Mouse (Mus musculus) heart, postnatal 25 days (tissue): ENCODE results near the gene Nkapl. TPM values are rescaled to one million over a fixed set of nuclear protein-coding genes. Genes with fewer than 3 reads are reported as not detected.

ENCODE experiments used
- DNase-seq: peaks from one replicate; pipeline ENCODE4 v3.0.0; 2022; ENCODE audit warnings: low spot score
- intact Hi-C: fragments of 180-260 bp; cut with DNase I; formaldehyde crosslinking; loops from one replicate; pipeline ENCODE4 v1.15.1; 2025
- microRNA-seq: library from miRNA; unstranded; fragments of <30 nt; microRNA quantifications from one replicate; pipeline ENCODE4 v1.2.0, GENCODE M21; 2022
- total RNA-seq, 2 experiments: library from RNA; stranded (reverse); gene quantifications; 2 replicates each; pipeline ENCODE4 v1.2.3; 2021

The Nkapl gene
- total RNA-seq, 2 experiments from 2014 or later, result 0.39 to 0.75 TPM

GRCm38 (mm10) chr13:21440503-21441206, 27.7 kb downstream of the Nkapl start, which contains the start of gene Pgbd1:
Gene Pgbd1 (minus strand): TSS chr13:21441058.
- intact Hi-C loops, result no loop called here
- peak; percentile 27 for DNase-seq

- intact Hi-C loops, result no loop called here
- DNase-seq, result no peak
Measured at GRCm38 (mm10) chr13:21435476-21435875, 32.8 kb downstream of the Nkapl start.

GRCm38 (mm10) chr13:21427631-21428030, 40.7 kb downstream of the Nkapl start:
- intact Hi-C loops, result no loop called here
- DNase-seq, result no peak

- intact Hi-C loops, result no loop called here
- DNase-seq, result no peak
Measured at GRCm38 (mm10) chr13:21423301-21423700, 45.0 kb downstream of the Nkapl start.

- intact Hi-C loops, result no loop called here
- DNase-seq, result no peak
Measured at GRCm38 (mm10) chr13:21418865-21419264, 49.4 kb downstream of the Nkapl start.

GRCm38 (mm10) chr13:21417298-21418010, 50.9 kb downstream of the Nkapl start:
- DNase-seq, result no peak
- intact Hi-C loops, result no loop called here

Small RNA genes lying within 50 kb of the gene (microRNA-seq; reads per million reads assigned to microRNA genes)
- gene Mir1896, result not detected

Other genes starting within 250 kb of the Nkapl start
- not detected for gene Gpx5, start 175.8 kb downstream of the Nkapl start, total RNA-seq
- gene Gpx6, start 156.4 kb downstream of the Nkapl start, total RNA-seq, result not detected
- gene Olfr1367, start 121.6 kb downstream of the Nkapl start, total RNA-seq, result not detected
- gene Zscan12, start 105.7 kb downstream of the Nkapl start, total RNA-seq, result 1 to 10 TPM; 5.0 to 5.4 TPM
- gene Zkscan3, start 65.8 kb downstream of the Nkapl start, total RNA-seq, result 10 to 100 TPM; 28.3 to 30.6 TPM
- under 1 TPM; 0.39 to 0.44 TPM for gene Pgbd1, start 27.5 kb downstream of the Nkapl start, total RNA-seq
- gene Zscan26, start 14.8 kb downstream of the Nkapl start, total RNA-seq, result 10 to 100 TPM; 20.2 to 21.8 TPM
- 1 to 10 TPM; 1.3 to 1.6 TPM for gene Zkscan4, start 10.4 kb upstream of the Nkapl start, total RNA-seq
- gene Gm10065, start 10.9 kb upstream of the Nkapl start, total RNA-seq, result not detected
- gene AK157302, start 26.7 kb upstream of the Nkapl start, total RNA-seq, result 10 to 100 TPM; 26.8 TPM
- 100 to 1,000 TPM; 251 to 252 TPM for gene Gm11273, start 32.9 kb upstream of the Nkapl start, total RNA-seq
- gene Zkscan8, start 62.6 kb upstream of the Nkapl start, total RNA-seq, result 10 to 100 TPM; 10.5 to 11.1 TPM
- gene Olfr1366, start 74.3 kb upstream of the Nkapl start, total RNA-seq, result not detected
- not detected for gene Olfr1535, start 91.4 kb upstream of the Nkapl start, total RNA-seq
- not detected for gene Olfr1364, start 113.2 kb upstream of the Nkapl start, total RNA-seq
- gene Olfr1362, start 145.5 kb upstream of the Nkapl start, total RNA-seq, result not detected
- not detected for gene Olfr11, start 174.0 kb upstream of the Nkapl start, total RNA-seq
- not detected for gene Olfr1361, start 194.9 kb upstream of the Nkapl start, total RNA-seq
- not detected for gene Olfr1360, start 208.9 kb upstream of the Nkapl start, total RNA-seq
- not detected for gene Olfr1359, start 229.6 kb upstream of the Nkapl start, total RNA-seq
- gene Hist1h2bl, start 247.6 kb upstream of the Nkapl start, total RNA-seq, result 10 to 100 TPM; 19.7 to 24.0 TPM
- 10 to 100 TPM in 1 of 2 experiments, not detected in 1; 17.9 TPM for gene Hist1h2ai, start 247.9 kb upstream of the Nkapl start, total RNA-seq
- 10 to 100 TPM; 16.8 to 25.9 TPM for gene Hist1h3h, start 249.2 kb upstream of the Nkapl start, total RNA-seq